Mouse (Mus musculus): ENCODE data around the gene Lpgat1. TPM values are rescaled to one million over a fixed set of nuclear protein-coding genes. Genes with fewer than 3 reads are reported as not detected.

Gene Lpgat1
- total and polyA plus RNA-seq, 3 experiments: 15.3 to 40.0 (median 31.8) TPM

DNA sequence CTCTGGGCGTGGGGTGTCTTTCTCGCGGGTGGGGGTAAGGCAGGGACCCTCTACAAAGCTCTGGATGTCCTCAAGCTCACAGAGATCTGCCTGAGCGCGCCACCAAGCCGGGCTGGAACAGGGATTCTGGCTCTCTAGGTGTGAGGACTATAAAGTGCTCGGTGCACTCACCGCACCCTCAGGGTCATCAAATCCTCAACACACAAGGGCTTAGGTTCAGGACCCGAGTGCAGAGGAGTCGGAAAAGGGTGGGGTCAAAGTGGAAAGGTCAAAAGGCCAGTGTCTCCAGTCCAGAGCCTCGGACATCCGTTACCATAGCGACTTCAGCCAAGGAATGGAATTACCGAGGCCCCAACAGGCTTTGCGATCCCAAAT, 103.3 kb downstream of the Lpgat1 start:
- Histone ChIP-seq H3K27me3 (replicated peaks) (no peaks in the 10 kb centered on the region), H3K9me3 (replicated peaks; ENCODE audit: low read length) (no peaks in the 10 kb centered on the region), H3K9ac (ENCODE audit: insufficient read depth, low read depth) (peak overlapping the region; percentile 38; the same call in 1 of the 2 replicates), H3K4me1 (ENCODE audit: control insufficient read depth in 1 of 2, insufficient read depth in 2 of 2) (peaks cover 16 to 63% of the 10 kb centered on the region in 2 experiments), H3K36me3 (replicated peaks in 1 of 2; ENCODE audit: control insufficient read depth in 1 of 2, insufficient read depth in 1 of 2, low read length in 1 of 2) (peaks cover 23 to 36% of the 10 kb centered on the region in 2 experiments), H3K27ac (ENCODE audit: insufficient read depth, low read depth) (no peak overlapping the region), H3K4me2 (ENCODE audit: insufficient read depth, low read depth, poor library complexity, severe bottlenecking) (peak overlapping the region; percentile 93), H3K4me3 (replicated peaks in 1 of 3; ENCODE audit: low read depth in 2 of 3, low read length in 2 of 3, poor library complexity in 1 of 3) (peak overlapping the region; percentile 67 to 82 (median 75)), H3K79me2 (replicated peaks; ENCODE audit: control insufficient read depth, extremely low read depth, insufficient read depth, poor library complexity, severe bottlenecking) (0 out of 2 replicates have a peak, but pooled peaks cover 4% of the 10 kb centered on the region)
- dilution Hi-C loops (cut with MboI; ENCODE audit: extremely low pct_ligation_motif_present, extremely low pct_unique_long_range_greater_than_20kb, low sequenced_read_pairs): no loop called here
- no peak for DNase-seq (ENCODE audit: extremely low read depth)
- in situ Hi-C loops (cut with MboI; ENCODE audit: low pct_ligation_motif_present, low pct_unique_long_range_greater_than_20kb, low sequenced_read_pairs): loop anchor here (25.0 kb wide), 2 partner anchors 484 to 709 kb away; partner anchors contain the start of gene Tmem206
- TF ChIP-seq TCF12 (IDR thresholded peaks at IDR 0.05; ENCODE audit: low read depth, low read length) (no peak), MEF2A (IDR thresholded peaks at IDR 0.05; ENCODE audit: borderline replicate concordance, low read depth, low read length) (0 out of 2 replicates have a peak, but pooled peaks have one; percentile 25)

- TF ChIP-seq MAX (IDR thresholded peaks at IDR 0.05; ENCODE audit: low read length) (peak; percentile 81; the same call in 1 of the 2 replicates), TBP (conservative IDR thresholded peaks at IDR 0.05; ENCODE audit: low read depth, low read length) (no peak), UBTF (IDR thresholded peaks at IDR 0.05; ENCODE audit: low read depth, low read length) (peak; percentile 69; the same call in 1 of the 2 replicates), E2F4 (IDR thresholded peaks at IDR 0.05; ENCODE audit: insufficient replicate concordance, low read depth, low read length) (peak; percentile 74; the same call in 1 of the 2 replicates), MAZ (IDR thresholded peaks at IDR 0.05; ENCODE audit: low read depth, low read length) (no peak), ZNF384 (IDR thresholded peaks at IDR 0.05; ENCODE audit: low read depth, low read length) (no peak), RCOR1 (conservative IDR thresholded peaks at IDR 0.05; ENCODE audit: low read depth, low read length) (no peak), RAD21 (IDR thresholded peaks at IDR 0.05; ENCODE audit: low read depth, low read length) (no peak), USF2 (conservative IDR thresholded peaks at IDR 0.05; ENCODE audit: low read depth, low read length) (peak; percentile 83), POLR2A (IDR thresholded peaks at IDR 0.05; ENCODE audit: low read depth, low read length) (peak; percentile 91), KAT2A (IDR thresholded peaks at IDR 0.05; ENCODE audit: insufficient replicate concordance, low read length) (peak; percentile 32; the same call in 1 of the 2 replicates), TCF12 (IDR thresholded peaks at IDR 0.05; ENCODE audit: low read depth, low read length) (peak; percentile 48; the same call in 1 of the 2 replicates), EP300 (IDR thresholded peaks at IDR 0.05; ENCODE audit: low read length) (no peak), GABPA (IDR thresholded peaks at IDR 0.05; ENCODE audit: insufficient replicate concordance, low read depth, low read length) (no peak), MXI1 (IDR thresholded peaks at IDR 0.05; ENCODE audit: low read depth, low read length) (peak; percentile 96), ZMIZ1 (IDR thresholded peaks at IDR 0.05; ENCODE audit: low read depth, low read length) (0 out of 2 replicates have a peak, but pooled peaks have one; percentile 46), SIN3A (IDR thresholded peaks at IDR 0.05; ENCODE audit: low read length) (peak; percentile 99), NELFE (IDR thresholded peaks at IDR 0.05; ENCODE audit: low read depth, low read length) (peak; percentile 72), USF1 (IDR thresholded peaks at IDR 0.05; ENCODE audit: low read depth, low read length) (peak; percentile 87), PAX5 (IDR thresholded peaks at IDR 0.05; ENCODE audit: low read length) (no peak), MEF2A (IDR thresholded peaks at IDR 0.05; ENCODE audit: borderline replicate concordance, low read depth, low read length) (no peak), HCFC1 (IDR thresholded peaks at IDR 0.05; ENCODE audit: low read depth, low read length) (peak; percentile 74), JUND (conservative IDR thresholded peaks at IDR 0.05; ENCODE audit: low read depth, low read length) (no peak), BHLHE40 (IDR thresholded peaks at IDR 0.05; ENCODE audit: low read depth, low read length) (peak; percentile 92)
- dilution Hi-C loops (cut with MboI; ENCODE audit: extremely low pct_ligation_motif_present, extremely low pct_unique_long_range_greater_than_20kb, low sequenced_read_pairs) (no loop called here), in situ Hi-C loops (cut with MboI; ENCODE audit: low pct_ligation_motif_present, low pct_unique_long_range_greater_than_20kb, low sequenced_read_pairs) (loop anchor here (25.0 kb wide), 2 partner anchors 484 to 709 kb away; partner anchors contain the start of gene Tmem206)
- H3K4me2 ChIP-seq (ENCODE audit: insufficient read depth, low read depth, poor library complexity, severe bottlenecking): peak within 1 kb of the TSS; percentile 93
- H3K27ac ChIP-seq (ENCODE audit: insufficient read depth, low read depth): peak within 1 kb of the TSS; percentile 47
- H3K9ac ChIP-seq (ENCODE audit: insufficient read depth, low read depth): peak within 1 kb of the TSS; percentile 38
- DNase-seq (ENCODE audit: extremely low read depth): peak; percentile 98
- peak within 1 kb of the TSS; percentile 67 to 82 (median 75) for H3K4me3 ChIP-seq (replicated peaks in 1 of 3; ENCODE audit: low read depth in 2 of 3, low read length in 2 of 3, poor library complexity in 1 of 3)
- H3K79me2 ChIP-seq (replicated peaks; ENCODE audit: control insufficient read depth, extremely low read depth, insufficient read depth, poor library complexity, severe bottlenecking): 0 out of 2 replicates have a peak, but pooled peaks cover 4% of the 10 kb centered on the region
- peaks cover 16 to 60% of the 10 kb centered on the region in 2 experiments for H3K4me1 ChIP-seq (ENCODE audit: control insufficient read depth in 1 of 2, insufficient read depth in 2 of 2)
- H3K9me3 ChIP-seq (replicated peaks; ENCODE audit: low read length): no peaks in the 10 kb centered on the region
- no peaks in the 10 kb centered on the region for H3K27me3 ChIP-seq (replicated peaks)
- peaks cover 28 to 42% of the 10 kb centered on the region in 2 experiments for H3K36me3 ChIP-seq (replicated peaks in 1 of 2; ENCODE audit: control insufficient read depth in 1 of 2, insufficient read depth in 1 of 2, low read length in 1 of 2)
Observed at GRCm38 (mm10) chr1:191821326-191822091, 103.9 kb downstream of the Lpgat1 start, which contains the start of gene Nek2. TSS of gene Nek2 (plus strand) at chr1:191821444.

Measured in CH12.LX (cell line).